Mouse (Mus musculus) adrenal gland (tissue): ENCODE results near the gene Ankrd55.

Experiments used
- intact Hi-C: fragments of 180-260 bp; cut with DNase I; formaldehyde crosslinking; loops from one replicate; pipeline ENCODE4 v1.15.1; 2025

The Ankrd55 gene

DNA sequence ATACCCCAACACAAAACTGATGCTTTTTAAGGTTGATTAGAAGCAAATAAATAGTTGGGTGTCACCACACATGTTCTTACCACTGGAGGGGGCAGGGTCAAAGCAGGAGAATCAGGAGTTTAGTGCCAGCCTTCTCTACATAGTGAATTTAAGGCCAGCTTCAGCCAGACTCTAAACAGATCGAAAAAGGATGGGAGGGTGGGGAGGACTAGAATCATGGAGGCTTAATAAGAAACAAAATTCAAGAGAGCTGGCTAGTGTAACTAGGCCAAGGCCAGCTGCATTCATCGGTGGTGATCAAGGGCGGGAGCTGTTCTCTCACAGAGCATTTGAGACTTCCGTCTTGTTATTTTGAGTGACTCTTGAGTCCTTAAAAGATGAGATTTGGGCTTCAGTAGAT is 83.5 kb downstream of the Ankrd55 start:
- intact Hi-C loops, result no loop called here

DNA sequence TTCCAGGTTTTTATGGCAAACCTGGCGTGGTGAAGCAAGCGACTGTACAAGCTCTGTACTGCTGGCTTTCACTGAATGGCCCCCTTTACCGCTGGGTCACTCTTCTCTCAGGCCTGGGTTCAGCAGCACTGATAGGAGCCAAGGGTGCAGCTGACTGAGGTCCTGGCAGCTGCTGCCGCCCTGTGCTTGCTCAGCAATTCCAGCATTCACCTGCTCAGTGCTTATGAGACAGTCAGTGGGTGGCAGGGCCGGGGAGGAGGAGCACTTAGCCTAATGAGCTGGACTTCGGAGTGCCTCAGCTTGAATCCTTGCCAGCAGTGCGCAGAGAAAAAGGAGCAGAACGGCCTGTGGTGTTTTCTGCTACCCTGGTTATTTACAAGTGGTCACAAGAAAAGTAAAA is 87.5 kb downstream of the Ankrd55 start:
- intact Hi-C loops, result no loop called here

- intact Hi-C loops, result no loop called here
These were observed 90.6 kb downstream of the Ankrd55 start for GRCm38 (mm10) chr13:112378782-112379305.

DNA sequence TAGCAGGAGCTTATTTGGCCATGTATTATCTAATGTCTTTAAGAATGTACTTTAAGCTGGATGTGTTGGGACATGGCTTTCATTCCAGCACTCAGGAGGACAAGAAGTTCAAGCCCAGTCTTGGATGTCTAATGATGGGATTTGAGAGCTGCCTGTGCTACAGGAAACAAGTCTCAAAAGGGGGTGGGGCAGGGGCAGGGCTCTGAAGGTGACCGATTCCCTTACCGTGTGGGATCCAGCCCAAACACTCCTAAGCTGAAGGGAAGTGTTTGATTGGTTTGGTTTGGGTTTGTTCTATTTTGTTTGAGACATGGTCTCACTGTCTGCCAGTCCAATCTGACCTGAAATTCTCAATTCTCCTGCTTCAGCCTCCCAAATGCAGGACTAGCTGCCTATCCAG is 93.2 kb downstream of the Ankrd55 start:
- intact Hi-C loops, result no loop called here

DNA sequence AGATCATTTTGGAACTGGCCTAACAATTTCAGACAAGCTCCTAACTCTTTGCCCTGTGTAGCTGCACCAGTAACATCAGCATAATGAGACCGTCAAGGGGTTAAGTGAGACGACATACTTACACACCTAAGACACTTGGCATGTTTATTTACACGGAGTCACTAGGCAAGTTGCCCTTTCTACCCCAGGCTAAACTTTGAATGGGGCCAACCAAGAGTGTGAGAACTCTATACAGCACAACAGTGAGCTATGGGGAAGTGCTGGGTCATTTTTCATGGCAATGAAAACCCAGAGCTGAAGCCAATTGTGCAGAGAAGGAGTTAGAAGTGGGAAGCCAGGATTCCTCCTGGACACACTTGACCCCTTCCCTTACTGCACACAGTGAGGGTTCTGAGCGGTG is 94.2 kb downstream of the Ankrd55 start:
- intact Hi-C loops, result no loop called here

DNA sequence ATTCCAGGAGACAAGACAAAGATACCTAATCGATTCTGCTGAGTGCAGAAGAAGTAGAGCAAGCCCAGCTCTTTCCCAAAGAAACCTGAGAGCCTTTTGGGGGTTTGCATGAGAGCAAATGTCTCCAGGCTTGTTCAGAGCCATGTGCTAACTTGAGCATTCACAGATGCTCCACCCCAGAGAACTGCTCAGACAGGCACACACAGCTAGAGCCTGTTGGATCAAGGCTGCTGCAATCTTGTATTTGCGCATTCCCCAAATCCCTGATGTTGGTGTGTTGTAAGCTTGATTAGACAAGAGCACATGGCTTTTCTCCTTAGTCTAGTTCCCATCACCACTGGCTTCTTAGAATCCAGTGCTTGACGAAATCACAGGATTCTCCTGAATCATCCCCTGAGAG is 94.7 kb downstream of the Ankrd55 start:
- intact Hi-C loops, result no loop called here

- intact Hi-C loops, result no loop called here
These were observed 95.8 kb downstream of the Ankrd55 start for GRCm38 (mm10) chr13:112383941-112384659.

GRCm38 (mm10) chr13:112385040-112385439 is 96.8 kb downstream of the Ankrd55 start:
- intact Hi-C loops, result no loop called here

DNA sequence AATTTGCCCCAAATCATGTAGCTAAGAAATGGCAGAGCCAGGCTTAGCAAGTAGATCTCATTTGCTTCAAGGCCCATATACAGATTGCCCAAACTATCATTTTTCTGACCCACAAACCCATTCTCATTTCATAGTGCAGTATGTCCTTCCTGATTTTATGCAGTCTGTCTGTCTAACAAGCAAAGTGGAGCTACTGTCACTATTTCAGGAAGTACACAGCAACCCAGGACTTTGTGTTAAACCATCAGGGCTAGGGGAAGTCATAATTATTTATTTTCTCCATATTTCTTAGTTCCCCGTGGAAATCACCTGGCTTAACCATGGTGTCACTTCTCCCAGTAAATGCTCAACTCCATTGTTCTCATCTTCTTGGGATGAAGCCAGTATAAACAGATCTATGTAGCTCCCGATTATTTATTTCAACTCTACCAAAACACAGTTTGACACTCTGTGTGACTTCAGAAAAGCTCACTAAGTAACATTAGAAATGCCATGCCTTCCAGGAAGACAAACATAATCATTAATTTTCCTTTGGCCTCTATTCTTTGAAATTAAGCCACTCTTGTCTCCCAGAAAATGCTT is 98.3 kb downstream of the Ankrd55 start:
- intact Hi-C loops, result no loop called here

GRCm38 (mm10) chr13:112387279-112387678 is 99.0 kb downstream of the Ankrd55 start:
- intact Hi-C loops, result no loop called here

DNA sequence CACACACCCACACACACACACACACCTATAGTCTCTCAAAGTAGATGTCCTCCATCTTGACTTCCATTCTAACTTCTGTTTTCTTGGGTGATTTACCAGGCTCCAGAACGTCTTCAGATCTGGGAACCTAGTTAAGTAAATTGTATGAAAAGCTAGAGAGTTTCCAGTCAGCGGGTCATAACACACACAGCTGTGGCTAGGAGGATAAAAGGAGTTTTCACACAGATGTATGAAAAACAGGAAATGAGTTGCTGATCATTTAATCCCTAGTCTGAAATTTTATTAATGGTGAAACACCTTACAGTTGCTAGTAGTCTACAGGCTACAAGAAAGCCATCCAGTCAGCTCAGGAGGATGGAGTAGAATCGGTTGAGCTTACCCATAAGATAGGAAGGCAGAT is 99.9 kb downstream of the Ankrd55 start:
- intact Hi-C loops, result no loop called here

DNA sequence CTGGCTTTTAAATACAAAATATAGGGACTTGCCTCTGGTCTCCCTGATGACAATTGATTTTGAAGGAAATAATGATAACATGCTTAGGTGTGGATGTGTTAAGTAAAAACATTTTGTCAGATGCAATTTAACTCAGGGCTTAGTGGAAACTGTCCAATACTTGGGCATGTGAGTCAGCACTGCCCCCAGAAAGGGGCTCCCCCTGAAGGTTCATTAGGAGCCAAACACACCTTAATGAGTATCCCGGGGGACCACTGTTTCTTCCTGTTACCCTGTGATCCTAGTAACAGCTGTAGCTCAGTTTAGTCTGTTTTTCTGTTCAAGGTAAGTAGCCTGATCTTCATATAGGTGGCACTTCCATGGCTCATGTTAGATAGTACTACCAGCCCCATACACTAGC is 102.0 kb downstream of the Ankrd55 start:
- intact Hi-C loops, result no loop called here

DNA sequence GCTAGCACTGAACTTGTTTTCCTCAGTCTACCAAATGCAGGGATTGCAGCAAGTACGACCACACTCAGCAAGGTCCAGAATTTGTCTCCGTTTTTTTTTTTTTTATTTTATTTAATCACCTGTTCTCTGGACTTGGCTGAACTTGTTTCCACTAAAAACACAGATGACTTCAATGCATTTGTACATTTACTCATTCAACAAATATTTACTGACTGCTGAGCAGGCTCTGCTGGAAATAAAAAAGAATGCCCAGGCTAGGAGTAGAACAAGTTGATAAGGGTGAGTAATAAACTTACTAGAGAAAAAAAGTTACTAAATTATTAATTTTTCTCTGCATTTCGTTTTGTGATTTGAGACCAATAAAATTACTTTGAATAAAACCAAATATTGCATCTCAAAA is 103.1 kb downstream of the Ankrd55 start:
- intact Hi-C loops, result no loop called here

GRCm38 (mm10) chr13:112393356-112393755 is 105.1 kb downstream of the Ankrd55 start:
- intact Hi-C loops, result no loop called here

- intact Hi-C loops, result no loop called here
These were observed 106.0 kb downstream of the Ankrd55 start for GRCm38 (mm10) chr13:112394271-112394670.

- intact Hi-C loops, result no loop called here
These were observed 116.5 kb downstream of the Ankrd55 start for GRCm38 (mm10) chr13:112404723-112405122.

- intact Hi-C loops, result no loop called here
These were observed 116.9 kb downstream of the Ankrd55 start for GRCm38 (mm10) chr13:112405184-112405583.

- intact Hi-C loops, result no loop called here
These were observed 118.4 kb downstream of the Ankrd55 start for GRCm38 (mm10) chr13:112406618-112407017.

DNA sequence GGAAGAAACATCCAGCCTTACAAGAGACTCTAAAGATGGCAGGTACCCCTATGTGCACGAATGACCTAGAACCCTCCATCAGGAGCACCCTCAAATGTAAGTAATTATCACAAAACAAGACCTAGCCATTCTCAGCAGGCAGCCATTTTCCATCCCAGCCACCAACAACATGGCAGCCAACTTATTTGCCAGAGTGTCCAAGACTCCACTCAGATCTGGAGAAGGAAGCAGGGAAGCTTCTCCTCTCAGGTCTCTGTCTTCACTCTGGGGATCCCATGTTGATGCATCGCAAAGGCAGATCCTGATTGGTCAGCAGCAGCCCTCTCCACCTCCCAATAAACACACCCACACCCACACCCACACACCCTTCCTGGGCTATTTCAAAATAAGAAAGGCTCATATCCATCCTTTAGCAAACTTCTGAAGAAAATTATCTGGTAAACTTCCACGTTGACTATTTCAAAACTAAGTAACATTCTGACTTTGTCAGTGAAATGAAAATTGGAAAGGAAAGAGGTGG is 119.0 kb downstream of the Ankrd55 start:
- intact Hi-C loops, result no loop called here

- intact Hi-C loops, result no loop called here
These were observed 119.7 kb downstream of the Ankrd55 start for GRCm38 (mm10) chr13:112407776-112408490.

- intact Hi-C loops, result no loop called here
These were observed 120.5 kb downstream of the Ankrd55 start for GRCm38 (mm10) chr13:112408701-112409100.

DNA sequence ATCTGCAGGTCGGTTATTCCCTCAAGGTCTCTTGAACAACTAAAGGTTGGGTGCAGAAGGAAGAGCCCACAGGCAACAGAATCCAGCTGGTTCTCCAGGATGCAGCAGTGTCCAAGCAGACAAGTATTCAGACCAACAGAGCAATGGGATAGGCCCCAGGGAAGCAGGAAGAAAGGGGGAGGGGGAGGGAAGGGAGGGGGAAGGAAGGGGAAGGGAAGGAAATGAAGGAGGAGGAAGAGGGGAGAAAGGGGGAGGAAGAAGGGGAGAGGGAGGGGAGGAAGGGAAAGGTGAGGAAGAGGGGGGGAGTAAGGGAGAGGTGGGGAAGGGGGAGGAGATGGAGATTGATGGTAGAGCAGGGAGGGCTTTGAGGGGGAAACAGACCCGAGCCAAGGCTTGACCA is 121.1 kb downstream of the Ankrd55 start:
- intact Hi-C loops, result no loop called here
